Mouse (Mus musculus): ENCODE measurements around the gene Tbx10. TPM values are rescaled to one million over a fixed set of nuclear protein-coding genes. Genes with fewer than 3 reads are reported as not detected.

Tbx10 gene
- not detected for polyA plus RNA-seq (2015; fragmentation: Illumina TruSeq; extraction: RNeasy Lipid Tissue Mini Kit (QIAGEN cat#74804); ENCODE audit: low read depth, low replicate concordance)

DNA sequence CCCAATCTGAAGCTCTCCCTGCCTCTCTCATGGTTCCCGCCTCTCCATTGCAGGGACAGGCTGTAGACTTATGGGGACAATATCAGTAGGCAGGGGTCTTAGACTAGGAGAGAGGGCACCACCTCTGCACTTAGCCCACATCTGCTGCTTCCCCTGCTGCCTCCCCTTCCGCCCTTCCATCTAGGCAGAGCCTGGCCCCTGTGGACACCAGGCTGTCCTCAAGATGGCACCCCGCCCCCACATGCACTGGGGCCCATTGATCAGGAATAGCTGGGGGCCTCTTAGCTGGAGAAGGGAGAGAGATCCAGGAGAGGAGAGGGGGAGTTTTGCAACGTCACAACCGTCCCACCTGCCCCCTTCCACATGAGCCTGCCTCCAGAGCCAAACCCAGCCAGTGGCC is at the start of gene Tbx10:
Tbx10 (plus strand) TSS at position 337 of the 400 bp plus-strand sequence.

DNA sequence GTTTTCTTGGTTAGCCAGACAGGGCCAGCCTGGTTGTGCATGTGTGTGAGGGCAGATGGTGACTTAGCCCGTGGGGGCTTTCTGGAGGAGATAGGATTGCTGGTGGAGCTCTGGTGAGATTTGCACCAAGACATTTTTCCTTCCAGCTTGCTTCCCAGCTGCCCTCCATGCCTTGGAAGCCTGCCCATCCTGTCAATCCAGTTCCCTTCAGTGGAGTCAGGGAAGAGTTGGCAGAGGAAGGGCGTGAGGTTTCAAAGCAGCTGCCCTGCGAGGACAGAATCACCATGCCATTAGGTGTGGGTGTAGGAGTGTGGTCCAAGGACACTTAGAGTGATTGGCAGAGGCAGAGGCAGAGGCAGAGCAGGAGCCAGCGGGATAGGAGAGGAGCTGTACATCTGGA is 34.1 kb upstream of the Tbx10 start, which contains the start of gene Aldh3b3:
Aldh3b3 (plus strand) TSS at position 176 of the 400 bp plus-strand sequence.

DNA sequence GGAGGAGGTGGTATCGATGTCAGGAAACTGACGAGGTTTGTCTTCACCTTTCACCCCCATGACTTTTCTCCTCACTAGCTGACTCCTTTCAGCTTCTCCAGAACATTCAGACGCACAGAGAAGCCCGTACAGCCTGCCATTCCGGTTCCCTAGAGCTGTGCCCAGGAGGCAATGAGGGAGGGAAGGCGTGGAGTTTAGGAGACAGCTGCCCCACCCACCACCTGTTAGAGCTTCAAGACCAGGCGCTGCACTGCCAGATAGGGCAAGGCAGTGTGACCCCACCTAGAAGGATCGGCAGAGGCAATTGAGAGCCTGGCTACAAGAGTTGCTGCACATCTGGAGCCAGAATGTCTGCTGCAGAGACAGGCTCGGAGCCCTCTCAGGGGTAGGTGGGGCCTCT is 20.3 kb upstream of the Tbx10 start, which contains the start of gene Aldh3b2:
Aldh3b2 (plus strand) TSS at position 100 of the 400 bp plus-strand sequence.

DNA sequence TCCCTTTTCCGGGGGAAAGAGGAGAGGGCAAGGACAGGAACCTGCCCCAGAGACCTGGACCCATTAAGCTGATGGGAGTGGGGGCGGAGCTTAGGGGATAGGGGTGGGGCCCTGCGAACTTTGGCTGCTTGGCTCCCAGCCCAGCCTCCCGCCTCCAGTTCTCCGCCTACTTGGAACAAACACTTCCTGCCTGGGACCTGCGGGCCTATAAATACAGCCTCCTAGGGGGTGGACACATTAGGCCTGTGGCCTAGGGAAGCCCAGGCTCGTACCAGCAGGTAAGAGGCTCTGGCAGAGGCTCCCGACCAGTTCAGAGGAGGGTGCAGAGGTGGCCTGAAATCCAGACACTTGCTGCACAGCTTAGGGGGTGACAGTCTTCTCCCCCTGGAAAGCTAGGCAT is 6.2 kb upstream of the Tbx10 start, which contains the start of gene Acy3:
Acy3 (plus strand) TSS at position 237 of the 400 bp plus-strand sequence.

DNA sequence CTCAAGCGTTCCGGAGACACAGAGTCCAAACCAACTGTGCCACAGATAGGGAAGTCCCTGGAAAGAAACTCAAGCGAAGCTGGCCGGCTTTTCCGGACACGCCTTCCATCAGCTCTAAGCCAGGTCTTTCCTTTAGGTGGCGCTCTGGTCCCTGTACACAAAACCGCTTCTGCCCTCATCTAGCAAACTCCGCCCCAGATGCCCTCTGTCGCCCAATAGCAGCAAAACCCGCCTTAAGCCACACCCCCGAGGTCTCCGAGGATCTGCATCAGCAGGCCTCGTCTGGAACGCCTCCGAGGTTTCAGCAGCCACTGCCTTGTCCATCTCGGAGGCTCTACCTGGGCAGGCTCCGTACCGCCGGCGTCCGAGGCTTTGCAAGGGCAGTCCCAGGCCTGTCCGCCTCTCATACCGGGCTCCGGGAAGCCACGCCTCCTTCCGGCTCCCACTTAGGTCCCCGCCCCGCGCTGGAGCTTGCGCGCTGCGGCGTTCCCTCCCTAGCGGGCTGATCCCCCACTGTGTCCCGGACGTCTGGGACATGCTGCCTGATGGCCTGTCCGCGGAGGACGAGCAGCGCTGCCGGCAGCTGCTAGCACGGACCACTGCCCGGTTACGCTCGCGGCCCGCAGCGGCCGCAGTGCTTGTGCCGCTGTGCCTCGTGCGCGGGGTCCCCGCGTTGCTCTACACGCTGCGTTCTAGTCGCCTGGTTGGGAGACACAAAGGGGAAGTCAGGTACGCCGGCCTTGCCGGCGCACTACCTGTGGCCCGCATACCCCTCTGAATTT is 7.8 kb downstream of the Tbx10 start, which contains the start of the genes Nudt8 and Gm49405:
Nudt8 (plus strand) TSS at position 462 of the 782 bp plus-strand sequence.
Gm49405 (plus strand) TSS at position 508 of the 782 bp plus-strand sequence.

DNA sequence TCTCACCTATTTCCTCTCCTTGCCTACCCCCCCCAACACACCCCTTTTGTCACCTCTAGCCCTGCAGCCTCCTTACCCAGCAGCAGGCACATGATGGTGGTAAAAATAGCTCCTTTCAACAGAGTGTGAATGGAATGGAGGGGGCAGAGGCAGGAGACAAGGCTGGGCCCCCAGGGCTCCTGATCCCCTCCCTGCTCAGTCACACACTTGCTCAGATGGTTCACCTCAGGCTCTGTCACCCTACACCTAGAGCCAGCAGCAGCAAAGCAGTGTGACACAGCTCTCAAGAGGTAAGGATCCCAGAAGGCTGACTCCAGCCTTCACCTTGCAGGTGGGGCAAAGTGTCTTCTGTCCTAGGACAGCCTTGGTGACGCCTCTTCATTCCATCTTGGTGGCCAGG is 10.6 kb downstream of the Tbx10 start, which contains the start of gene Doc2g:
Doc2g (plus strand) TSS at position 202 of the 400 bp plus-strand sequence.

DNA sequence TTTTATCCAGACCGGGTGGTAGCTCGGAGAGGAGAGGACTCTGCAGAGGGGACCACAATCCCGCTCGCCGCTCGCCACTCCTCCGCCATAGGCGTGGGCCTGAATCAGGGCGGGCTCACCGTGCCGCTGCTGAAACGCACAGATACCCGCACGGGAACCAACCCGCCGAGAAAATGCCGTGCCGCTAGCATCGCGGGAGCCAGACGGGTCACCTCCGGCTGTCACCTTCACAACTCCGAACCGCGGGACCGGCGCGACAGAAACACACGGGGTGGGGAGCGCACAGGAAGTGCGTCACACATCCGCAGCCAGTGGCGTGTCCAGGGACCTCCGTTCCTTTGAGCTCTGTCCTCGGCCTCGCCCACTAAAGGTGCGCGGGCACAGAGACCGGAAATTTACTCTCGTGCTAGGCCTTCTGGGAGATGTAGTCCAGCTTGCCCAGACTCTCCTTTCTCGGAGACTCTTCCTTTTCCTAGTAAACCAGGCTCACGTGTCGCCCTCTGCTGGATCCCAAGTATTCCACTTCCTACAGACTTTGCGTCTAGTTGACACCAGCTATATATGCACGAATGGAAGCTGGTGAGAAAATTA is 20.0 kb downstream of the Tbx10 start, which contains the start of gene Ndufv1:
Ndufv1 (minus strand) TSS at position 375 of the 591 bp plus-strand sequence.

DNA sequence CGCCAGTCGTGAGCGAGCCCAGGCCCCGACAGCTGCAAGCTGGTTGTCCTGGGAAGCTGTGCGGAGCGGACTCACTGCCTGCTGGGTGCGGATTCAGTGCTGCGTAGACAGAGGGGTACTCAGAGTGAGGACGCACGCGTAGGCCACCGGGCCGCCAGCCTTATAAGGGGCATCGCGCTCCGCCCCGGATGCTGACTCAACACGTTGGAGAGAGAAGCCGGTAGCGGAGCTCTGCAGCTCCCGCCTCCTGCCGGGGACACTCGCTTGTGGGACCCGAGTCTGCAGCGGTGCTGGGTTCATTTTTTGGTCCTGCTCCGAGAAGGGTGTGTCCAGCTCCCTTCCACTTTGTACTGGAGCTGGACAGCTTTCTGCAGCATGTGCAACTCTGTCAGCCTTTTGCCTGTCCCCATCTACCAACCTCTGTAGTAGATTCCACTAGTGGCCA is 45.3 kb downstream of the Tbx10 start, which contains the start of gene Gstp1:
Gstp1 (minus strand) TSS at position 198 of the 445 bp plus-strand sequence.

DNA sequence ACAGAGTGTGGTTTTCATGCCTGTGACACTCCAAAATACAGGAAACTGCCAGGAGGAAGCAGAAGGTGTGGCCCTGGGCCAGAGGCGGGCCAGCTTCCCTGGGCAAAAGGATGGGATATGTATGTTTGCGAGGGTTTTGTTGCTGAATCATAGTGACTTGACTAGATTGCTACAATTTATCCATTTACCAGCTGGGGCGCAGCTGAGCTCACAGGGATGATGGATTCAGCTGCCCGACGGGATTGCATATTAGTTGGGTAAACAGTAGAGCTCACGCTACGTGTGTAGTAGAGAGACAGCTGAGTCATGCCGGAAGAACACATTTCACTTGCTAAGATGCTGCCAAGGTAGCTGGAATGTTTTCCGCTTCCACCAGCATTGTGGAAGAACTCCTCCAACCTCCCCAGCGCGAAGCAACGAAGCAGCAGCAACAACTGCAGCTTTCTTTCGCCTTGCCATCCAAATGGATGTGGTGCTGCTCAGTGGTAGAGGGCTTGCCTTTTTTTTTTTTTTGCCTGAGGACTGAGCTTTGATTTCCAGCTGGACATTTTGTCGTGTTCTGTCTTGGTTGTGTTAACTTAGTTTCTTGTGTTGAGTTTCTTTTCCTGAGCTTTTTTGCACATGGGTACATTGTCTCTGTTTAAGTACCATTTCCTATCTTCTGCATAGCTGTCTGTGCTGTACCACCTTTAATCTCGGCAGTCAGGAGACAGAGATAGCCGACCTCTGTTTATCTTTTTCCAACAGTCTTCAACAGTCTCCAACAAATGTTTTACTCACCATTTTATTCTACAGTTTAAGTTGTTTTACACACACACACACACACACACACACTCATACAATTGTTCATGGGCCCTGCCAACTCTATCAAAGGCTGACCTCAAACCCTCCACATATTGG is 53.7 kb downstream of the Tbx10 start, which contains the start of gene Gstp2:
Gstp2 (minus strand) TSS at position 58 of the 900 bp plus-strand sequence.

Other genes with a start within 250 kb of the Tbx10 start
- gene Kmt5b, start 225.3 kb upstream of the Tbx10 start, polyA plus RNA-seq (2015; fragmentation: Illumina TruSeq; extraction: RNeasy Lipid Tissue Mini Kit (QIAGEN cat#74804); ENCODE audit: low read depth, low replicate concordance), result 28.6 TPM
- 82.1 TPM for gene Chka, start 141.0 kb upstream of the Tbx10 start, polyA plus RNA-seq (2015; fragmentation: Illumina TruSeq; extraction: RNeasy Lipid Tissue Mini Kit (QIAGEN cat#74804); ENCODE audit: low read depth, low replicate concordance)
- gene Tcirg1, start 85.6 kb upstream of the Tbx10 start, polyA plus RNA-seq (2015; fragmentation: Illumina TruSeq; extraction: RNeasy Lipid Tissue Mini Kit (QIAGEN cat#74804); ENCODE audit: low read depth, low replicate concordance), result 14.5 TPM
- gene Ndufs8, start 80.0 kb upstream of the Tbx10 start, polyA plus RNA-seq (2015; fragmentation: Illumina TruSeq; extraction: RNeasy Lipid Tissue Mini Kit (QIAGEN cat#74804); ENCODE audit: low read depth, low replicate concordance), result 305 TPM
- gene Aldh3b1, start 62.9 kb upstream of the Tbx10 start, polyA plus RNA-seq (2015; fragmentation: Illumina TruSeq; extraction: RNeasy Lipid Tissue Mini Kit (QIAGEN cat#74804); ENCODE audit: low read depth, low replicate concordance), result 4.3 TPM
- 16.0 TPM for gene Unc93b1, start 57.6 kb upstream of the Tbx10 start, polyA plus RNA-seq (2015; fragmentation: Illumina TruSeq; extraction: RNeasy Lipid Tissue Mini Kit (QIAGEN cat#74804); ENCODE audit: low read depth, low replicate concordance)
- not detected for gene Aldh3b3, start 34.1 kb upstream of the Tbx10 start, polyA plus RNA-seq (2015; fragmentation: Illumina TruSeq; extraction: RNeasy Lipid Tissue Mini Kit (QIAGEN cat#74804); ENCODE audit: low read depth, low replicate concordance)
- 1.4 TPM for gene Aldh3b2, start 20.4 kb upstream of the Tbx10 start, polyA plus RNA-seq (2015; fragmentation: Illumina TruSeq; extraction: RNeasy Lipid Tissue Mini Kit (QIAGEN cat#74804); ENCODE audit: low read depth, low replicate concordance)
- gene Acy3, start 6.2 kb upstream of the Tbx10 start, polyA plus RNA-seq (2015; fragmentation: Illumina TruSeq; extraction: RNeasy Lipid Tissue Mini Kit (QIAGEN cat#74804); ENCODE audit: low read depth, low replicate concordance), result 4.0 TPM
- gene Nudt8, start 7.8 kb downstream of the Tbx10 start, polyA plus RNA-seq (2015; fragmentation: Illumina TruSeq; extraction: RNeasy Lipid Tissue Mini Kit (QIAGEN cat#74804); ENCODE audit: low read depth, low replicate concordance), result 15.1 TPM
- gene Gm49405, start 7.9 kb downstream of the Tbx10 start, polyA plus RNA-seq (2015; fragmentation: Illumina TruSeq; extraction: RNeasy Lipid Tissue Mini Kit (QIAGEN cat#74804); ENCODE audit: low read depth, low replicate concordance), result 2.0 TPM
- 5.7 TPM for gene Doc2g, start 10.6 kb downstream of the Tbx10 start, polyA plus RNA-seq (2015; fragmentation: Illumina TruSeq; extraction: RNeasy Lipid Tissue Mini Kit (QIAGEN cat#74804); ENCODE audit: low read depth, low replicate concordance)
- 236 TPM for gene Ndufv1, start 20.1 kb downstream of the Tbx10 start, polyA plus RNA-seq (2015; fragmentation: Illumina TruSeq; extraction: RNeasy Lipid Tissue Mini Kit (QIAGEN cat#74804); ENCODE audit: low read depth, low replicate concordance)
- 465 TPM for gene Gstp1, start 45.2 kb downstream of the Tbx10 start, polyA plus RNA-seq (2015; fragmentation: Illumina TruSeq; extraction: RNeasy Lipid Tissue Mini Kit (QIAGEN cat#74804); ENCODE audit: low read depth, low replicate concordance)
- 1.5 TPM for gene Gstp2, start 53.3 kb downstream of the Tbx10 start, polyA plus RNA-seq (2015; fragmentation: Illumina TruSeq; extraction: RNeasy Lipid Tissue Mini Kit (QIAGEN cat#74804); ENCODE audit: low read depth, low replicate concordance)
- not detected for gene Gstp3, start 66.8 kb downstream of the Tbx10 start, polyA plus RNA-seq (2015; fragmentation: Illumina TruSeq; extraction: RNeasy Lipid Tissue Mini Kit (QIAGEN cat#74804); ENCODE audit: low read depth, low replicate concordance)
- gene Cabp2, start 88.8 kb downstream of the Tbx10 start, polyA plus RNA-seq (2015; fragmentation: Illumina TruSeq; extraction: RNeasy Lipid Tissue Mini Kit (QIAGEN cat#74804); ENCODE audit: low read depth, low replicate concordance), result not detected
- gene Cdk2ap2, start 104.4 kb downstream of the Tbx10 start, polyA plus RNA-seq (2015; fragmentation: Illumina TruSeq; extraction: RNeasy Lipid Tissue Mini Kit (QIAGEN cat#74804); ENCODE audit: low read depth, low replicate concordance), result 37.6 TPM
- 122 TPM for gene Pitpnm1, start 107.2 kb downstream of the Tbx10 start, polyA plus RNA-seq (2015; fragmentation: Illumina TruSeq; extraction: RNeasy Lipid Tissue Mini Kit (QIAGEN cat#74804); ENCODE audit: low read depth, low replicate concordance)
- 183 TPM for gene Aip, start 133.1 kb downstream of the Tbx10 start, polyA plus RNA-seq (2015; fragmentation: Illumina TruSeq; extraction: RNeasy Lipid Tissue Mini Kit (QIAGEN cat#74804); ENCODE audit: low read depth, low replicate concordance)
- 0.10 TPM for gene Gpr152, start 147.0 kb downstream of the Tbx10 start, polyA plus RNA-seq (2015; fragmentation: Illumina TruSeq; extraction: RNeasy Lipid Tissue Mini Kit (QIAGEN cat#74804); ENCODE audit: low read depth, low replicate concordance)
- gene Cabp4, start 151.3 kb downstream of the Tbx10 start, polyA plus RNA-seq (2015; fragmentation: Illumina TruSeq; extraction: RNeasy Lipid Tissue Mini Kit (QIAGEN cat#74804); ENCODE audit: low read depth, low replicate concordance), result not detected
- 127 TPM for gene Coro1b, start 155.9 kb downstream of the Tbx10 start, polyA plus RNA-seq (2015; fragmentation: Illumina TruSeq; extraction: RNeasy Lipid Tissue Mini Kit (QIAGEN cat#74804); ENCODE audit: low read depth, low replicate concordance)
- gene Ptprcap, start 160.9 kb downstream of the Tbx10 start, polyA plus RNA-seq (2015; fragmentation: Illumina TruSeq; extraction: RNeasy Lipid Tissue Mini Kit (QIAGEN cat#74804); ENCODE audit: low read depth, low replicate concordance), result 1.5 TPM
- 45.8 TPM for gene Rps6kb2, start 170.6 kb downstream of the Tbx10 start, polyA plus RNA-seq (2015; fragmentation: Illumina TruSeq; extraction: RNeasy Lipid Tissue Mini Kit (QIAGEN cat#74804); ENCODE audit: low read depth, low replicate concordance)
- 13.7 TPM for gene Carns1, start 182.7 kb downstream of the Tbx10 start, polyA plus RNA-seq (2015; fragmentation: Illumina TruSeq; extraction: RNeasy Lipid Tissue Mini Kit (QIAGEN cat#74804); ENCODE audit: low read depth, low replicate concordance)
- 1.2 TPM for gene Tbc1d10c, start 198.5 kb downstream of the Tbx10 start, polyA plus RNA-seq (2015; fragmentation: Illumina TruSeq; extraction: RNeasy Lipid Tissue Mini Kit (QIAGEN cat#74804); ENCODE audit: low read depth, low replicate concordance)
- 454 TPM for gene Ppp1ca, start 199.3 kb downstream of the Tbx10 start, polyA plus RNA-seq (2015; fragmentation: Illumina TruSeq; extraction: RNeasy Lipid Tissue Mini Kit (QIAGEN cat#74804); ENCODE audit: low read depth, low replicate concordance)
- gene Rad9a, start 208.9 kb downstream of the Tbx10 start, polyA plus RNA-seq (2015; fragmentation: Illumina TruSeq; extraction: RNeasy Lipid Tissue Mini Kit (QIAGEN cat#74804); ENCODE audit: low read depth, low replicate concordance), result 10.9 TPM
- gene Clcf1, start 221.5 kb downstream of the Tbx10 start, polyA plus RNA-seq (2015; fragmentation: Illumina TruSeq; extraction: RNeasy Lipid Tissue Mini Kit (QIAGEN cat#74804); ENCODE audit: low read depth, low replicate concordance), result 0.59 TPM
- not detected for gene AC109138.7, start 221.6 kb downstream of the Tbx10 start, polyA plus RNA-seq (2015; fragmentation: Illumina TruSeq; extraction: RNeasy Lipid Tissue Mini Kit (QIAGEN cat#74804); ENCODE audit: low read depth, low replicate concordance)
- 29.6 TPM for gene Pold4, start 239.1 kb downstream of the Tbx10 start, polyA plus RNA-seq (2015; fragmentation: Illumina TruSeq; extraction: RNeasy Lipid Tissue Mini Kit (QIAGEN cat#74804); ENCODE audit: low read depth, low replicate concordance)